Mouse (Mus musculus) activated CD4-positive, CD25-positive, alpha-beta regulatory T cell, adult 4 months (primary cell): ENCODE measurements at regions not wholly inside any gene's neighbourhood (a gene's known extent, or its start where the extent isn't known, plus 50 kb on each side); places are given as distances from the start of the nearest gene placed in this dataset.

Experiments used
- ATAC-seq: one replicate; pipeline ENCODE4 v1.8.0; 2017

GRCm38 (mm10) chr4:106116611-106117010 is 199.4 kb upstream of the Usp24 start:
- ATAC-seq, result no peak

- no peak for ATAC-seq
Observed at GRCm38 (mm10) chr4:106121306-106121705, 194.7 kb upstream of the Usp24 start.

- no peak for ATAC-seq
Observed at GRCm38 (mm10) chr4:106123038-106123654, 192.9 kb upstream of the Usp24 start.

GRCm38 (mm10) chr4:106127199-106127598 is 188.8 kb upstream of the Usp24 start:
- no peak for ATAC-seq

- no peak for ATAC-seq
Observed at GRCm38 (mm10) chr4:106127641-106128040, 188.4 kb upstream of the Usp24 start.

- no peak for ATAC-seq
Observed at GRCm38 (mm10) chr4:106129327-106129726, 186.7 kb upstream of the Usp24 start.

GRCm38 (mm10) chr4:106129803-106130202 is 186.2 kb upstream of the Usp24 start:
- ATAC-seq, result no peak

- no peak for ATAC-seq
Observed at GRCm38 (mm10) chr4:106133746-106134730, 182.0 kb upstream of the Usp24 start.

- no peak for ATAC-seq
Observed at GRCm38 (mm10) chr4:106142741-106143140, 173.3 kb upstream of the Usp24 start.

GRCm38 (mm10) chr4:106144351-106145116 is 171.5 kb upstream of the Usp24 start:
- ATAC-seq, result no peak

GRCm38 (mm10) chr4:106146919-106147460 is 169.0 kb upstream of the Usp24 start:
- no peak for ATAC-seq

GRCm38 (mm10) chr4:106148866-106149265 is 167.1 kb upstream of the Usp24 start:
- ATAC-seq, result no peak

- ATAC-seq, result no peak
Observed at GRCm38 (mm10) chr4:106149471-106150048, 166.5 kb upstream of the Usp24 start.

- ATAC-seq, result no peak
Observed at GRCm38 (mm10) chr4:106150775-106151174, 165.2 kb upstream of the Usp24 start.

- ATAC-seq, result no peak
Observed at GRCm38 (mm10) chr4:106157451-106158179, 158.4 kb upstream of the Usp24 start.

- ATAC-seq, result no peak
Observed at GRCm38 (mm10) chr4:106161592-106161991, 154.4 kb upstream of the Usp24 start.

GRCm38 (mm10) chr4:106162551-106162950 is 153.5 kb upstream of the Usp24 start:
- no peak for ATAC-seq

- no peak for ATAC-seq
Observed at GRCm38 (mm10) chr4:106163220-106163619, 152.8 kb upstream of the Usp24 start.

- no peak for ATAC-seq
Observed at GRCm38 (mm10) chr4:106167716-106168115, 148.3 kb upstream of the Usp24 start.

- no peak for ATAC-seq
Observed at GRCm38 (mm10) chr4:106168741-106169140, 147.3 kb upstream of the Usp24 start.

GRCm38 (mm10) chr4:106169466-106169865 is 146.5 kb upstream of the Usp24 start:
- no peak for ATAC-seq

- no peak for ATAC-seq
Observed at GRCm38 (mm10) chr4:106170731-106171130, 145.3 kb upstream of the Usp24 start.
